Mouse (Mus musculus): ENCODE data around the gene Mmd2.

The Mmd2 gene

DNA sequence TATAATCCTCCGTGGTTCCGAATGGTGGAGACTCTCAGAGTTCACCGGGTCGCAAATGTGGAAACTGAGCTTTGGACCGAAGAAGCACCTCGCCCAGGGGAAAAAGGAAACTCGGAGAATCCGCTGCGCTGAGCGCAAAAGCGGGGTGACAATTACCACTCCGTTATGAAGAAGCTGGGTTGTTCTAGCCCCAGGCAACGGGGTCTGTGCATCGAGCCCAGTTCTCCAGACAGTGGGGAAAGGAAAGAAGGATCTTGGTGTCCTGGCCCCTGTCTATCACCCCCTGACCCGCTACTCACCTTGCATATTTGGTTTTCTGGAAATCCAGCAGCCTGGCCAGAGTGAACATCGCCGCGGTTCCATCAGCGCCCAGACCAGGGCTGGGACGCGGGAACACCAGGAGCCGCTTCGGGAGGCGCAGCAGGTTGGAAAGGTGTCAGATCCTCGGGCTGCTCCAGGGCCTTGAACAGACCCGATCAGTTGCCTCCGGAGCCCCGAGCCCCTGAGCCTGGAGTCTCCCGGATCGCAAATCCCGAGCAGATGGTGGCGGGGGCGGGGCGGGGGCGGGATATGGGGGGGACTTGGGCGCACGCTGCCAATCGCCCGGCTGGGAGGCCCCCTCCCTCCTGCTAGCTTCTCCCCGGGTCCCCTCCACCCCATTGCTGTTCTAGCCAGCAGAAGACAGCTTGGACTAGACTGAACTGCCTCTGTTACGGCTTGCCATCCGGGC lies at the start of gene Mmd2:
Gene Mmd2 (minus strand): TSS at position 542 of the 730 bp plus-strand sequence.
- DNase-seq: no peak

GRCm38 (mm10) chr5:142652266-142652665 lies 43.7 kb upstream of the Mmd2 start:
- DNase-seq: no peak

DNA sequence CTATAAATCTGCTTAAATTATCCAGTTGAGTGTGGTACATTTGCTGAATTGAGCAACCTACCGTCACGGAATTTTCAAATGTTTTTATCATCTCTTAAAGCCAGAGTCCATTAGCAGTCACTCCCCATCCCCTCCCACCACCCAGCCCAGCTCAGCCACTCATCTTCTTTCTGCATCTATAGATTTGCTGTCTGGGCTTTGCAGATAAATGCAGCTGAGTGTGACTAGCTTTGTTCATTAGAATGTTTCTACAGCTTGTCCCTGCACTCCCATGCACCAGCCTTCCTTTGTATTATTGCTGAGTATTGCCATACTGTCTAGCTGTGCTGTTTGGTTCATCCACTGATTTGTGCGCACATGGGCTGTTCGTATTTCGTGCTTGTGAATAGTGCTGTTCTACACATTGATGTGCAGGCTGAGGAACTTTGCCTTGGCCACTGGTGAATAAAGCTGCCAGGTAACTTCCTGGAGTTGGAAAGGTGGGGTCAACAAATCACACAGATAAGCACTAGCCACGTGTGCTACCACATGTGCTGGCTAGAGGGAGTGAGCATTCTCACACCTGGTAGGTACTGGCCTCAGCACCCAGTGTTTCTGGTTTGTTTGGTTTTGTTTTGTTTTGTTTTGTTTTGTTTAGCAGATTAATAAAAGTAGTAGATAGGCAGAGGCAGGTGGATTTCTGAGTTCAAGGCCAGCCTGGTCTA lies 42.3 kb upstream of the Mmd2 start:
- DNase-seq: no peak

GRCm38 (mm10) chr5:142650390-142650789 lies 41.8 kb upstream of the Mmd2 start:
- no peak for DNase-seq

- DNase-seq: peak; percentile 20
These were observed 41.0 kb upstream of the Mmd2 start for GRCm38 (mm10) chr5:142649460-142650050.

DNA sequence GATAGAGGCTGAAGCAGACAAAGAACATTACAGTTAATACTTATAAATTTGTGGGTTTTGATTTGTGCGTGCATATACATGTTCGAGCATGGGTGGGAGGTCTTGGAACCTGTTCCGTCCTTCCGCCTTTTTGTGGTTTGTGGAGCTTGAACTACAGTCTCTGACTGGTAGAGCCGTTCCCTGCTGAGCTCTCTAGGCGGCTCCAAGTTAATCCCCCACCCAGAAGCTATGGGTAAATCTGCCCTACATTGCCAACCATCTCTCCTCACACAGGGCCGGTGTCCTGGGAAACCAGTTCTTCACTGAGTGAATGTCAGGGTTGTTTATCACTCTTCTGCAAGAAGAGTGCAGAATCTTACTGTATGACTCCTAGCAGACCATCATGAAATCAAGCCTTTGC lies 39.6 kb upstream of the Mmd2 start:
- DNase-seq: no peak

DNA sequence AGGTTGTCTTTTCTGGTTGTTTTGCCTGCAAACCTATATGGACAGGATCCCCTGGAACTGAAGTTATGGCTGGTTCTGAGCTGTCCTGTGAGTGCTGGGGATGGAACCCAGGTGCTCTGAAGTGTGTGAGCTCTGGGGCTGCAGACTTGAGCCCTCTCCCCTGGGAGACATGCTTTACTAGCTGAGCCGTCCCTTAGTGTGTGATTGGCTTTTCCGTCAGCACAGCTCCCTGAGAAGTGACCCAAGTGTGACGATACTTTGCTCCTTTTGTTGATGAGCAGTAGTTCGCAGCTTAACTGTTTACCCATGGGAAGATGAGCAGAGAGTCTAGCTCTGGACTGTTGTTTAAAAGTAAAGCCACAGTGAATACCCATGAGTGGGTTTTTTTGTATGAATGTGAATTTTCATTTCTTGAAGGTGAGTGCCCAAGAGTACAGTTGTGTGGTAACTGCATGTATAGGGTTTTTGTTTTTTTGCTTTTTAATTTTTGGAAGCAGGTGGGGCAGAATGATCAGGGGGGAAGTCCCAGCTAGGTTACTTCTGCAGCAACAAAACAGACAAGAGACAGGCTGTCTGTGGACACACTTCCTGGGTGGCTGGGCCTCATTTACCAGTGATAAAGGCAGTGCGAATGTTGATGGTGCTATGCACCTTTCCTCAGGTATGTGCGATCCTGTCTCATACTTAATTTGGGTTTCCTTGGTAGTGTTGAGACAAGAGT lies 32.9 kb upstream of the Mmd2 start:
- DNase-seq: peak; percentile 20

DNA sequence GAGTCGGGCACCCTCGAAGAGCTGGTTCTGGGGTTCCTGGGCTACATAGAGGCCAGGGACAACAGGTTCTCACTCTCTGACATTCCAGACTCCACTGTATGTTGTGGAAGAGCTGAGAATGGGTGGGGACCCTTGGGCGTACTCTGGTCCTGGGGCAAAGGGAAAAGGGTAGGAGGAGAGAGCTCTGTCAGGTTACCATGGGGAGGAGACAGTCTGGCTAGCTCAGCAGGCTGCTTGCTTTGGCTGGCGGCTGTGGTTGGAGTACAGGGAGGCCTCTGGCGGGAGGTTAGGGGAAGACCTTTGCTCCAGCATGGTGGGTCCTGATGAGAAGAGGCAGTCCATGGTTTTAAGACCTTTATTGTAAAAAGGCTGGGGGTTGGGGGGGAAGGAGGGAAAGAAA lies 31.5 kb upstream of the Mmd2 start:
- peak; percentile 57 for DNase-seq

DNA sequence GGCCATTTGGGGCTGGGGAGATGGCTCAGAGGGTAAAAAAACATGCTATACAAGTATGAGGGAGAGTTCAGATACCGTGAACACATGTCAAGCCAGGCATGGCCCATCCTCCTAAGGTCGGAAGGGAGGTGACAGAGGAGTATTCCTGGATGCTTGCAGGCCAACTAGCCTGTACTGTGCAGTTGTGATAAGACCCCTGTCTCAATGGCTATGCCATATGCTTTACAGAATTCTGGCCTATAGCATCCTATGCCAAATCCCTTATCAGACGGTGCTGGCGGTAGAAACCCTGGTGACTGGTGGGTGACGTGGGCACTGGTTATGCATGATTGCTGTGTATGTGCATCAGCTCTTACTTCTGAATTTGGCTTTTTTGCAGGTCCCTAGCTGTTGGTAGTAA lies 29.2 kb upstream of the Mmd2 start:
- no peak for DNase-seq

DNA sequence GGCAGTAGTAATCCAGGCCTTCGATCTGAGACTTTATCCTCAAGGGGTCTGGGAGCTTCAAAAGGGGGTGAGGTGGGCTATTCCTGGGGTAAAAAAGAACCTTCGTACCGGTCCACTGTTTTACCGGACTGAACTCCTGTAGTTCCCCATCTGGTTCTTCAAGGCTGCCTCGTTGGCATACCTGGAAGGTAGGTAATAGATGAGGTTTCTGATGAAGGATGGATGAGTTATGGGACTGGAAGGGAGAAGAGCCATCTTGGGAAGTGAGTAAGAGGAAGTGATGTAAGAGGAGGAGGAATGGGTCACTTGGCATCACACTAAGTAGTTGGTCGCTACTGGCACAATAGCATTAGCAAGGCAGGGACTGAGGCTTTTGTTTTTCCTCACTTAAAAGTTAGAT lies 21.6 kb upstream of the Mmd2 start:
- peak; percentile 28 for DNase-seq

GRCm38 (mm10) chr5:142629663-142630025 lies 21.0 kb upstream of the Mmd2 start:
- no peak for DNase-seq

GRCm38 (mm10) chr5:142628726-142629662 lies 20.4 kb upstream of the Mmd2 start:
- DNase-seq: peak; percentile 98

- DNase-seq: no peak
These were observed 18.8 kb upstream of the Mmd2 start, which contains the start of gene Wipi2 for GRCm38 (mm10) chr5:142627398-142627797. TSS of gene Wipi2 (plus strand) at chr5:142627698.

DNA sequence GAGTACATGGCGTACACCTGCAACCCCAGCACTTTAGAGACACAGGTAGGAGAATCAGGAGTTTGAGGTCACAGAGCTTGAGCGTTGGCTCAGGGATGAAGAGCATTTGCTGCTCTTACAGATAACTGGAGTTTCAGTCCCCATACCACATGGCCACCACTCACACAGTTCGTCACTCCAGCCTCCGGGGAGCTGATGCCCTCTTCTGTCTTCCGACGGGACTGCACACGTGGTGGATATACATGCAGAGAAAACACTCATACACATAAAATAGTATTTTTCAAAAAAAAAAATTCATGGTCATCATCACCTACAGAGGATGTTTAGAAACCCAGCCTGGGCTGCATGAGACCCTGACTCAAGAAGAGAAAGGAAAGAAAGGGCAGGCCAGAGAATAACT lies 14.5 kb upstream of the Mmd2 start:
- DNase-seq: no peak

GRCm38 (mm10) chr5:142622134-142622533 lies 13.5 kb upstream of the Mmd2 start:
- DNase-seq: no peak

DNA sequence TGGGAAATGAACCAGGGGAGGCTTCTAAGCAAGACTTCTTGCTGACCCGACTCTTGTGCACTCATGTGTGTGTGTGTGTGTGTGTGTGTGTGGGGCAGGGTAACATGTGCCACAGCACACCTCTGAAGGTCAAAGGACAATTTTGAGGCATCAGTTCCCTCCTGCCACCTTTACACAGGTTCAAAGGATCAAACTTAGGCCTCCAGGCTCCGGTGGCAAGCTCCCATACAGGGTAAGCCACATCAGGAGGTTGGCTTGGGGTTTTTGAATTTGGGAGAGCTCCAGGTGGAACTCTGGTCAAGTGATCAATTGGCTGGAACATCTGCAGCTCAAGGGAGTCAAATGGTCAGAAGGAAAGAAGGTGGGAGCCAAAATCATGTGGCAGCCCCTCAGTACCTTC lies 12.8 kb upstream of the Mmd2 start:
- DNase-seq: peak; percentile 23

DNA sequence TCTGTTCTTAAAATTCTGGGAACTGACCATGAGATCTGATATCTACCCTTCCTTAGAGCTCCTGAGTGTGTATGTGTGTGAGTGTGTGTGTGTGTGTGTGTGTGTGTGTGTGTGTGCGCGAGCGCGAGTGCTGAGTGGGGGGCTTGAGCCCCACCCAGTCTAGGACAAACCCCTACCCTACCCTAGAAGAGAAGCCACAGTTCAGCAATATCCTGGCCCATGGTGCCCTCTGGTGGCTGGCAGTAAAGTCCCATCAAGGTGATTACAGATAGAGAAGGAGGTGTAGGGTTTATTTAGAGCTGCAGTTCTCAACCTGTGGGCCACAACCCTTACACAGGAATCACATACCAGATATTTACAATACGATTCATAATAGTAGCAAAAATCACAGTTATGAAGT lies 11.3 kb upstream of the Mmd2 start:
- DNase-seq: peak; percentile 56

GRCm38 (mm10) chr5:142616326-142616725 lies 7.7 kb upstream of the Mmd2 start:
- DNase-seq: no peak

DNA sequence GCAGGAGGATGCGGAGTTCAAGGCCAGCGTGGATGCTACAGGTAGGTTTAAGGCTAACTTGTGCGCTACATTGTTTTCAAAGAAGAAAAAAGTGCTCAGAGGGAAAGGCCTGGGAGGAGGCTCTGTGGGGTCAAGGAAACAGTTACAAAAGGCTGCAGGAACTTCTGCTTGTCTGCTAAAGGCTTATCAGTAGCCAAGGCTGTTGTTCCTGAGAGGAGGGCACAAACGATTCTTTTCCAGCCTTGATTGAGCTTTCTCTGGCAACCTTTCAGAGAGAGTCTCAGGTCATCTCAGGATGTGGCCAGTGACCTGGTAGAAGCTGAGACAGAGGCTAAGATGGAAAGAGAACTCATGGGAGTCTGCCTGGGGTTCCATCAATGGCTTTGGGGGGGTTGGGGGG lies 7.0 kb upstream of the Mmd2 start:
- no peak for DNase-seq

DNA sequence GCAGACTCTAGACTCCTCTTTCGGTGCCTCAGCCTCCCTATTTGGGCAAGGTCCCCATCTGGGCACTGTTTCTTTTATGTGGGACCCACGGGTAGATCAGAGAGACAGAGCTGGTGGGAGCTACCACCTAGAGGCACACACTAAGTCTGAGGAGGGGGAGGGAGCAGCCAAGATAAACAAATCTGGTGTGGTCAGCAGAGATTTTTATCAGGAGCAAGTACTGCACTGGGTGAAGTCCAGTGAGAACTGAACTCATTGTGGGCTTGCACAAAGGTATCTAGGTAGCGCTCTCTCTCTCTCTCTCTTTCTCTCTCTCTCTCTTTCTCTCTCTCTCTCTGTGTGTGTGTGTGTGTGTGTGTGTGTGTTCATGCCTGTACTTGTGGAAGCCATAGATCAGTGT lies 5.9 kb upstream of the Mmd2 start:
- no peak for DNase-seq

GRCm38 (mm10) chr5:142610362-142610761 lies 1.8 kb upstream of the Mmd2 start:
- DNase-seq: no peak

GRCm38 (mm10) chr5:142608989-142609325 lies 357 bp upstream of the Mmd2 start:
- no peak for DNase-seq

DNA sequence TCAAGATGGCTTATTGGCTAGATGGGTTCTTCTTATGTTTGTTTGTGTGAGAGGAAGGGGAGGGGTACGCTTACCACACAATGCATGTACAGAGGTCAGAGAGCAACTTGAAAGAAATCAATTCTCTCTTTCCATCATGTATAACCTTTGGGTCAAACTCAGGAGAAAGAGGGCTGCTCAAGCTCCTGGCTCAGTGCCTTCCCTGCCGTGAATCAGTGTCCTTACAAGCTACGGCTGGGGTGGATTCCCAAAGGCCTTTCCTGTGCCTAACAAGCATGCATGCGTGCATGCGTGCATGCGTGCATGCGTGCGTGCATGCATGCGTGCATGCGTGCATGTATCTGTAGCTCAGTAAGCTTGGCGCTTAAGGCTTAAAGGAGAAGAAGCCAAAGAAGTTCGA lies 3.3 kb downstream of the Mmd2 start:
- DNase-seq: no peak
